Mouse (Mus musculus) natural killer cell, adult 2 months (primary cell): ENCODE measurements around the gene Cntn2.
A peak's percentile ranks its signal among the peaks of the same experiment; 100 is the strongest.
"Not testable (repeated sequence)": the region's sequence is repeated elsewhere in the genome, so short reads cannot be mapped to it uniquely, and the experiment has no call there.

Source experiments
- DNase-seq, 2 experiments: peaks; one replicate each; pipeline ENCODE4 v3.0.0; 2022; ENCODE audit warnings: low spot score in 2 of 2

The Cntn2 gene

DNA sequence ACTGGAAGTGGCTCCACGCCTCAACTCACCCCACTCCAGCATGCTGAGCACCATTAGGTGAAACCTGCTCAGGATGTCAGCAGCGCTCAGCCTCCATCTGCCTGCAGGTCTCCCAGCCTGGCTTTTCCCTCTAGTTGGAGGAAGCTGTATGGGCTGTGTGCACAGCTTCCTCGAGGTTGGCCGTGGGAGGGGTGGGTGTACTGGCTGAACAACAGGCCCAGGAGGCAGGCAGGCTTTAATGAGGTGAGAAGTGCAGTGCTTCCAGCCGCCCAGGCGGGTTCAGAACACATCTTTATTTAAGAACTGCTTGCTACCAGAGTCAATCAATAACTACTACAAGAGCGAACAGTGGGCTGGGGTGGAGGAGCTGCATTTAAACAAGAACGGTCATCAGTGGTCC, 31.5 kb downstream of the Cntn2 start:
- no peak for DNase-seq

DNA sequence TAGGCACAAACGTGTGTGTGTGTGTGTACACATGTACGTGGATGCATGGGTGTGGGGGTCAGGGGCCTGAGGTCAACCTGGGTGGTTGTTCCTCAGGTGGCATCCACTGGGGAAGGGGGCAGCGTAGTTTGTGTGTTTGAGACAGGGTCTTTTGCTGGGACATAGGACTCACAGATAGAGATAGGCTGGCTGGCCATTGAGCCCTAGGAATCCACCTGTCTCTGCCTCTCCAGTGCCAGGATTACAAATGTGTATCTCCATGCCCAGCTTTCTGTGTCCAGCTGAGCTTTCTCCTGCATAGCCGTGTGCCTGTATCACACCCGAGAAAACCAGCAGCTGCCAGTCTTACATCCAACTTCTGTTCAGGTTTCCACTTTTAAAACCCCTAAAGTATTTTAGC, 33.3 kb downstream of the Cntn2 start:
- DNase-seq = no peak

DNA sequence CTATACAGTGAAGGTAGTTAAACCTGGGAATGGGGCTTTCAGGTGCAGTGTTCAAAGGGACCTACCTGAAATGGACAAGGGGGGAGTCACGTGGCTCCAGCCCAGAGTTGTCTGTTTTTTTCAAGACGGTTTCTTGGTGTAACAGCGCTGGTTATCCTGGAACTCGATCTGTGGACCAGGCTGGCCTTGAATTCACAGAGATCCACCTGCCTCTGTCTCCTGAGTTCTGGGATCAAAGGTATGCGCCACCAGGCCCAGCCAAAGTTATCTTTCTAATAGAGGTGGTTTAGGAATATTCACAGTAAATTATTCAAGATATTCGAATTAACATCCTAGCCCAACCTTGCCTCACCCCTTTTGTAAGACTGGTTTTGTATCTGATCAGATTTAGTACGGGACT, 36.4 kb downstream of the Cntn2 start:
- DNase-seq = no peak

DNA sequence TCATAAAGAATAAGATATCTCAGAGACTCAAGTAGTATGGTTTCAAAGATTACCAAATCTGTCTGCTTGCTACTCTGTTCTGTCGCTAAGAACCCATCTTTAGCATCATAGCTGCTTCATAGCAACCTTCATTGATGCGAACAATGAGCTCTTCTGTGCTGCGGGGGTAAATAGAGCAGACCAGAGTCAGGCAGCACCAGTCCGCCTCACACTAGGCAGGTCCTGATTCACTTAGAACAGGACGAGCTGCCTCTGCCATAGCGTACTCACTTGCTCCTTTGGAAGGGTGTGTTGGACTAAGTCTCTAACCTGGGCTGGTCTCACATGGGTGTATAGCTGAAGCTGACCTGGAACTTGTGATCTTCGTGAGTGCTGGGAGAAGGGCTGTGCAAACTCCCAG, 37.0 kb downstream of the Cntn2 start, which contains the start of gene Tmem81:
Gene Tmem81, plus strand, starts transcription at position 173 of the 400 bp plus-strand sequence.
- no peak for DNase-seq

DNA sequence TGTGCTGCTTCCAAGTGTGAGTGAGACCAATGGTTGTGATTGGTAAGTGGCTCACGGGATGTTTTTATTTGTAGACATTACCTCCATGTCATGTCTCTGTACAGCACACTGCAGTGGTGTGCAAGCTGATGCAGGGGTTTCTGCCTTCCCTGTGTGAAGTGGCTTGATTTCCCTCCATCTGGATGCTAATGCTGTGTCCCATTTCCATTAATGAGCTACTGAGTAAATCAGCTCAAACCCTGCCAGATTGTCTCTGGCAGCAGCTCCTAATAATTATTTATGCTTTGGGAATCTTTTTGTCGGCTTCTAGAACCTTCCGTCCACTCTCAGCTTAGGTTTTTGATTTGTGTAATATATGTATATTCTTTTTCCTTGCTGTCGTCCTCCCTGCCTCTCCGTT, 37.9 kb downstream of the Cntn2 start:
- no peak for DNase-seq

DNA sequence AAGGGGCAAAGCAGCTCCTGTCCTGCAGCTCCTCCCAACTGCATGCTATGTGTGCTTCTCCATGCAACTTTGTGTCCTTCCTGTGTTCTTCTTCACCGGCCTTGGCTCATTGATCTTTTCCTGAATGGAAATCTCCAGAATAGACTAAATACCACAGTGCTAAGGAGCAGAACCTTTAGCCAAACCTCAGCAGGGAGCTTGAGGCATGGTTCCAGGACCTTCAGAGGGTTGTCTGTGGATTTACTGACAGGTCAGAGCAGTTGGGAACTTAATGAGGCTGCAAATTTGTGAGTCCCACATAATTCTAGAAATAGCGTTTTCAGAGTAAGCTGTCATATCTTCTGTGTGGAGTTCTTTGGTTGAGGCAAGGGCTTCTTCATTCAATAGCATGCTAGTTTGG, 42.5 kb downstream of the Cntn2 start:
- DNase-seq = no peak

DNA sequence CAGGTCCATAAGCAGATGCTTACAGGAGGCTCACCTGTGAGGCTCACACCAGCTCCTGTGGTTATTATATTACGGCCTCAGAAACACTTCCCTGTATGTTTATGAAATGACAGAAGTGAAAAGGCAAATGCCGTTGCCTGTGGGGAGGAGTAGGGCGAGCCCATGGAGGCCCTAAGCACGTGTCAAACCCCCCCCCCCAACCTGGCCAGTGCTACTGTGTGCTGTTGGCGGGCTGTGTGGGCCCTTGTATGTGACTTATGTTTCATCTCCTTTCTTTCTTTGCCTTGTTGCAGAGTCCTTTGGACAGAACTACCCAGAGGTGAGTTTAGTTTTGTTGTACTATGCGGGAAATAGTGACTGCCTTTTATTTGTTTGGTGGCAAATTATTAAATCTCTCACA, 59.3 kb downstream of the Cntn2 start:
- DNase-seq = no peak

DNA sequence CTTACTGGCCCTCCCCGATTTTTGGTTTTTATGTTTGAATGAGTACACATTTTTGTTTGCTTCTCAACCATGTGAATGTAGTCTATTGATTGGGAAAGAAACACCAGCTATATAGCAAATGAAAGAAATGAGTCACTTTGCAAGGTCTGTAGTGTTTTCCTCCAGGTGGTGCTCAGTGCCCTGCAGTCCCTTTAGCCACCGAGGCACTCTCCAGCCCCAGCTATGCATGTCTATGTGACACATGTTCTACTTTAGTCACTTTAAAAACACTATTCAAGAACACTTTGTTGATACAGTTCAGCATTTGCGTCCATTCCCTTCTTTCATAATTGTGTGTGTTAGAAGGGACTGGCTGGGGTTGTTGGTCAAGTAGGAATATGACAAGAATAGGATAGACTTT, 59.8 kb downstream of the Cntn2 start:
- no peak for DNase-seq

DNA sequence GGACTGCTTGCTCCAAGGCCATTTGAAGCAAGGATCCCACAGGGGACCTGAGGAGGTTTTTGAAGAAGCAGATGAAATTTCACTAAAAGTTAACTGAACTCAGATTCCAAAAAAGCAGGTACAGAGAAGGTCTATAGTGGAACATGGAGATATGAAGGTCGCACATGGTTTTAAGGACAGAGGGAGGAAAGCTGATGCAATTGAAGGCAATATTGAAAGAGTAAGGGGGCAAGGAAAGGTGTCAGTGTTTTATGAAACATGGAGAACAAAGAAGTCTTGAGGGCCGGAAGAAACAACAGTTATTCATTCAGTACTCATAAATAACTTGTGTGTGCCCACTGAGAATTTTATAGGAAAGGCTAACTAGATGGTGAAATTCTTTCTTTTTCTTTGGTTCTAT, 61.4 kb downstream of the Cntn2 start:
- DNase-seq = no peak

DNA sequence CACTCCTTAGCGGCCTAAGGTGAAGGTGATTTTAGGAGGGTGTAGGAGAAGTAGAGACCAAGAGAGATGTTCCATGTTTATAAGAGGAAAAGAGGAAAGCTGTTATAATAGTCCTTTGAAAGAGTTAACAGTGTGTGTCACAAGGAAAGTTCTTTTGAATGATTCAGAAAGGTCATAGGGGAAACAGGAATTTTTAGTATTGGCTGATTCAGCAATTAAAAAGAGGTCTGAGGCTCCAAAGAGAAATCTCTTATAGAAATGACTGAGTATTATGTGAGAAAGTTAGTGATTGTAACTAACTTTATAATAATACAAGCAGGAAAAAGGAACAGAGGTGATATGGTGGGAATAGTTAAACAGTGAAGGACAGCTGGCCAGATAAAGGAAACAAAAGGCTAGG, 63.6 kb downstream of the Cntn2 start:
- DNase-seq = no peak

DNA sequence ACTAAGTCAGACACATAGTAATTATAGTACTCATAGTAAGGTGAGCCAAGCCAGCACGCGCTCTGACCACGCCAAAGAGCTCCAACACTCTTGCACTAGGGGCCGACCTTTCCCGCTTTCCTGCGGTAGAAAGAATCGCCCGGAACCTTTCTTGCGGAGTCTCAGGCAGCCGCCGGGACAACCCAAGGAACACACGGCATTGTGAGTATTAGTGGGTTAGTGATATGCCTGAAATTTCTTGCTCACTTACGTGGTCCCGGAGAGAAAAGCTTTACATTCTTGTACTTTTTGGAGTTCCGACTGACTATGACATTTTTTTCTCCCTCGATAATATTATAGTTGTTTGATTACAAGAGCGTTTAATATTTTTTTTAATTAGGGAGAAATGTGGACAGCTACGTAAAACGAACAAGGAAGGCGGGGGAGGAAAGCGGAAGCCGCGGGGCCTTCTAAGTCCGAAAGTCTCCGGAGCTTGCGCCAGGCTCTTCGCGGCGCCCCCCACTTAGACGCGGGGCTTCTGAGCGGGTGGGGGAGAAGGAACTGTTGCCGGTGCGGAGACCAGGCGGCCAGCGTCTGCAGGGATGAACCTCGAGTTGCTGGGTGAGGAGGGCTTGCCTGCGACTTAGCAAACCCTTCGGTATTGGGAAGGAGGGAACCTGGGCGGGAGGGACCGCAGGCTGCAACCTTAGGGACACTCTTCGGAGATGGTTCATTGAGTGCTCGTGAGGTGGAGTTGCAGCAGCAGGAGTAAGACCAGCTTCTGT, 65.9 kb downstream of the Cntn2 start, which contains the start of gene Rbbp5:
Gene Rbbp5, plus strand, starts transcription at position 438 of the 764 bp plus-strand sequence.
- DNase-seq = peak; percentile 86 to 87

DNA sequence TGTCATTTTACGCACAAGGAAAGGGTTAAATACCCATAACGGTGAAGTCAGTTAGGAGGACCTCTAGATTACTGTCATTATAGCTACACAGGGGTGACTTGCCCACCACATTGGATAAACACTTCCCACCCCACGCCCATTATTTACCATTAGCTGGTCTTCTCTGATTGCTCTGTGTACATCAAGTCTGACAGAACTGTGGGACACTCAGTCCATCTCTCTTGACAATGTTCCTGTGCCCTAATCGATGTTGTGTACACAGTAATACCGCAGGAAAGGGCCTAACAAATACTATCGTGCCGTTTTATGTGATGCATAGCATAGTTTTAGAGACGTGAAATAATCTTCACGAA, 66.5 kb downstream of the Cntn2 start:
- DNase-seq = no peak

DNA sequence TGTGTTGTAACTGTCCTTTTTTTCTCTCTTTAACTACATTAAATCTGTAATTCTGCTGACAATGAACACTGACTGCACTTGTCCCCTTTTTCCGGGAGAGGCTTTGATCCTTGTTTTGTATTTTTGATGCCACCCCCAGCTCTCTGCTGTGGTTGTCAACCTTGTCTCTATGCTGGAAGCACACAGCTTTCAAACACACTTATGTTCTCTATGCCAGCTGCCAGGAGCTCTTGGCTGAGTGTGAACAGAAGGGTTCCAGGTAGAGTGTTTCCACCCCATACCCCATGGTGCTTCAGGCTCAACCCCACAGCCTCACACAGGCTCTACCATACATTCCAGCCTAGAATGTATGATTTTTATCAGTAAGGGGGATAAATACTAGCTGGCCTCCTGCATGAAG, 68.6 kb downstream of the Cntn2 start:
- DNase-seq = no peak

DNA sequence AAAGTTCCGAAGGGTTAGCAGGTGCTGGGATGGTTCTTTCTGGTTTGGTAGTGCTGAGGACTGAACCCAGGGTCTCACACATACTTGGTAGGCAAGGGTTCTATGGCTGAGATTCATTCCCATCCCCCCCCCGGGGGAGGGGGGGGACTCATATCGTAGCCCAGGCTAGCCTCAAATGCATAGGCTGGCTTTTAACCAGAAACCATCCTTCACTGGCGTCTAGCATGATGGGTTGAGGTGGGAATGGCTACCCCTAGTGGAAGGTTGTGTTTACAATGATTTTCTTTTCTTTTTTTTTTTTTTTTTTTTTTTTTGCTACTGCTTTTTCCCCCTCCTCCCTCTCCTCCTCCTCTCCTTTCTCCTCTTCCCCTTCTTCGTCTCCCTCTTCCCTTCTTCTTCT, 70.5 kb downstream of the Cntn2 start:
- no peak for DNase-seq

DNA sequence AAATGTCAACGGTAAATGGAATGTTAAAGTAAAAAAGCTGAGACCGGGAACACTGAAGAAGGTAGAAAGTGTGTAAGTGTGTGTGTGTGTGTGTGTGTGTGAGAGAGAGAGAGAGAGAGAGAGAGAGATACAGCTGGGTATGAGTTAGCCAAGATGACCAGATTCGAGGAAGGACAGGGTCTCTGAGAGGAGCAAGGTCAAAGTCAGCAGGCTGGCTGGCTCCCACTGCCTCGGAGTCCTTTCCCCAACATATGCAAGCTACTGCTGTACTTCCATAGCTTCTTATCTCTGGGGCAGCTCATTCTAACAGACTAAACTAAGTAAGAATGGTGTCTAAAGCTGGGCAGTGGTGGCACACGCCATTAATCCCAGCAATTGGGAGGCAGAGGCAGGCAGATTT, 71.6 kb downstream of the Cntn2 start:
- no peak for DNase-seq

DNA sequence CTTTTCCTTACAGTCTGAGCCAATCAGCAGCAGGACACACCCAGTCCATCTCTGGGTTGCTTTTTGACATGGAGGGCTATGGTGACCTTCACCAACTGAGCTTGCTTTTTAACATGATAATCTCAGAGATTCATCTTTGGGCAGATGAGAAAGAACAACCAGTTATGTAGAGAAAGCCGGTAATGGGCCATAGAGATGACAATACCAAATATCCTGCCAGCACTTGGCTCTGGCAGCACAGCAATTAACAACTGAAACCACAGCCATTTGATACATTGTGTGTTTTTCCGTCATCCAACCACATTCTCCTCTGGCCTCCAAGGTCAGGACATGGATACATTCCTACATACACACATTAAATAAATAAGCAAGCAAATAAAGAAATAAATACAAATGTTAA, 72.0 kb downstream of the Cntn2 start:
- DNase-seq = no peak

DNA sequence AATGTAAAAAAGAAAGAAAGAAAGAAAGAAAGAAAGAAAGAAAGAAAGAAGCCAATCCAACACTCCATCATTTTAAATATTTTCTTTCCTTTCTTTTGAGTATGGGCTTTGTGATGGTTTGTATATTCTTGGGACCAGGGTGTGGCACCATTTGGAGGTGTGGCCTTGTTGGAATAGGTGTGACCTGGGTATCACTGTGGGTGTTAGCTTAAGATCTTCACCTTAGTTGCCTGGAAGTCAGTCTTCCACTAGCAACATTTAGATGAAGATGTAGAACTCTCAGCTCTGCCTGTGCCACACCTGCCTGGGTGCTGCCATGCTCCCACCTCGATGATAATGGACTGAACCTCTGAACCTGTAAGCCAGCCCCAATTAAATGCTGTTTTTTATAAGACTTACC, 73.0 kb downstream of the Cntn2 start:
- DNase-seq = not testable (repeated sequence)

DNA sequence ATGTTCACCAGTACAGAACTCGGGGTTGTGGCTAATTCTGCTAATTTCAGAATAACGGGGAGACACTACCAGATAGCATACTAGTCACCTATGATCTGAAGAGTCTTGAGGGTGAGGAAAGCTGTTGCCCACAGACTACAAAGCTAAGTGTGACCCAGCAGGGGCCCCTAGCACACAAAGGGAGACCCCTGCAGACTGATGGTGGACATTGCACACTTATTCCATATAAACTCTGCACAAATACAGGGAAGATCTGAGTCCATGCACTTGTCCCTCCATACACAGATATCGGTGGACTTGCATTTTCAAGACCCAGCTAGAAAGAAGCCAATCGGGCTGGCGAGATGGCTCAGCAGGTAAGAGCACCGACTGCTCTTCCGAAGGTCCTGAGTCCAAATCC, 73.5 kb downstream of the Cntn2 start:
- no peak for DNase-seq

DNA sequence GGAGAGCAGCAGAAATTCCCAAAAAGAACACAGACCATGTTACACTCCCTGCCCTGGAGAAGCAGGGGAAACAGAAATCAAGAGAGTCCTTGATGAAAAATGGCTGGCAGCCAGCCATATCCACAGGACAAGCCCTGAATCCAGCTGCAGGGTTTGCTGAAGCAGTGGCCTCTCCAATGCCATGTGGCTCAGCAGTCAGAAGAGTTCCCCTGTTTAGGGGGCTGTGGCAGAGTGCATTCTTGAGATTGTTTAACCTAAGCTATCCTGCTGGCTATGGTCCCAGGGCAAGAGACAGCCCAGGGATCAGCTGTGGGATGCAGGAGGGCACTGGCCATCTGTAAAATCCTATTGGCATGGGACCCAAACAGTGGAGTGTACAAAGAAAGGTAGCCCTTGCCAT, 74.1 kb downstream of the Cntn2 start:
- DNase-seq = no peak

DNA sequence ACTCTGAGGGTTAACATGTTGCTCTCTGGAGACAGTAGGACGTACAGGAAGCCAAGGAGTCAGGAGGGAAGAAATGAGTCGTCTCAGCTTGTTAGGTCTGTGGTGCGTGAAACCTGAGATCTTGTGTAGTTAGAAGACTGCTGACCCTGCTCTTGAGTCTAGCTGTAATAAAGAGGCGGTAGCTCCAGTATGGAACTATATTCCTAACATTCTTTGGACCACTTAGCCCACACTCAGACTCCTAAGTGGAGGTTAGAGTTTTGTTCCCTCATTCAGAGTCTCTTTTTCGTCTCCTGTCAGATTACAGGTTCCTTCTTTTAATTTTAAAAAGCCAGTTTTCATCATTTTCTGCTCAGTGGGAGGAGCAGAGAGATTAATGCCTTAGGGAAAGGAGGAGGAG, 78.4 kb downstream of the Cntn2 start:
- no peak for DNase-seq
